Mouse (Mus musculus) inflammation-experienced regulatory T-cells (primary cell): ENCODE data around the gene Trim71. TPM values are rescaled to one million over a fixed set of nuclear protein-coding genes. Genes with fewer than 3 reads are reported as not detected.

Experiments used
- polyA plus RNA-seq, 2 experiments: library from polyadenylated mRNA; unstranded; fragments of 100-300 nt; shearing (Covaris generic); gene quantifications; one replicate each; pipeline ENCODE4 v1.2.1; 2017

Gene Trim71
- 1 to 10 TPM in 1 of 2 experiments, under 1 TPM in 1; 0.08 to 1.4 TPM for polyA plus RNA-seq

DNA sequence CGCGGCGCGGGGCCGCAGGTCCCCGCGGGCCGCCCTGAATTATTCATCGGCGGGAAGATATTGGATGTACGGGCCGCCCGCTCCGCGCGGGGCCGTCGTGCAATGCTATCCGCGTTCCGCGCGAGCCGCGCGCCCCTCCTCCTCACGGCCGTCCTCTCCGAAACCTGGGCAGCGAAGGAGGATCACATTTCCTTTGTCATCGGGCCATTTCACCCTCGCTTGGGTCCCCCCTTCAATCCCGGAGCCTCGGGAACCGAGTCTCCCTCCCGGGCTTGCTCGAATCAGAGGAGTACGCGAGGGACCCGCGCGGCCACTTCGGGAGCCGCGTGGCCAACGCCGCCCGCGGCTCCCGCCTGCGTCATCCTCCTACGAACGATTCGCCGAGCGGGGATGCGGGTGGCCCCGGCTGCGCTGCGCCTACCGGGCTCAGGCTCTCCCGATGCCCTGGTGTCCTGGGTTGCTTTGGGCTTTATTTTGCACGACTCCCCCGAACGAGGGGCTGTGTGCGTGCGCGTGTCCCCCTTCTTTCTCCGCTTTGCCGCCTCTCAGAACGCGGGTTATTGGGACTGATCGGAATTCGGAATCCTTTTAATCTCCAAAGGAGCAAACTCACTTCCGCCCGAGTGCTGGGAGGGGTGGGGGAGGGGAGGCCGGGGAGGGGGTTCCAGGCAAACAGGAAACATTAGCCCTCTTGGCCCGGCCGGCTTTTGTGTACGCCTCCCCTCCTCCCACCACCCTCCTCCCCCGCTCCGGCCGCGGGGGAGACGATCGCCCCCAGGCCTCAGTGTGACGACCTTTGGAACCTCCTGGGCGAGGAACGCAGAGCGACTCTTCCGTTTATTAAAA is at the start of gene Trim71:
Trim71 (minus strand) TSS at position 609 of the 846 bp plus-strand sequence.

DNA sequence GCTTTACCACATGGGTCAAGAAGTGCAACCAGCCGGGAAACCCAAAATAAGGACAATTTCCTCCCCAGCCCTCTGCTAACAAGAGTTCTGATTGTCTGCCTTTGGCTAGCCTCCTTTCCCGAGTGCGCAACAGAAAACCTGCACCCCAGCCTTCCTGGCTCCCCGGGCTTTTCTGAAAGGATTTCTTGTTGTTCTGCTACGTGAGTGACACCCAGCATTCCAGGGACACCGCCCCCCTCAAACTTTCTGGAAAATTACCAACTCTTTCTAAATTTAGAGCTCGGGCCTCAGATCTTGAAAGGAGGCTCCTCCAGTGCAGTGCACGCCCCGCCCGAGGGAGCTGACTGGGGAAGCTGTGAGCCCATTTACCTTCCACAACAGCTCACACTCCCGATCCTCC is 48.8 kb downstream of the Trim71 start, which contains the start of gene C130032M10Rik:
C130032M10Rik (plus strand) TSS at position 334 of the 400 bp plus-strand sequence.

DNA sequence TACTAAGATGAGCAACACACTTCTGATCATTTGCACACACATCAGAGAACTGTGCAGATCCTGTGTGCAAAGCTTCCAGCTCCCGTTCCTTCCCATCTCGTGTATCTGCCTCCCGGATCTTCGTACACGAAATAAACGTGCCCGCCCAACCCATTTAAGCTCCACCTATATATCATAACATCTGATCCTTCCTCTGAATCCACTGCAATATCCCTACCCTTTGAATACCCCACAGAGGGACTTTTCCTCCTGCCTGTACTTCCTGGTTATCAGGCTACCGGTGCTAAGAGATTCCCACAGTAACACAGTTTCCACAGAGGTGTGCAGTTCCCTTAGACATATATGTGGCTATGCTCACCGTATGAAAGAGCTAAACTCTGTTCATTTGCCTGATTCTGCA is 59.4 kb downstream of the Trim71 start, which contains the start of gene Ccr4:
Ccr4 (minus strand) TSS at position 101 of the 400 bp plus-strand sequence.

Other genes starting within 250 kb of the Trim71 start
- gene Bcl2a1c, start 234.2 kb downstream of the Trim71 start, polyA plus RNA-seq: 1 to 10 TPM; 2.2 to 5.1 TPM
- gene Crtap, start 173.7 kb downstream of the Trim71 start, polyA plus RNA-seq: 10 to 100 TPM; 14.8 to 20.4 TPM
- gene Glb1, start 163.3 kb downstream of the Trim71 start, polyA plus RNA-seq: 10 to 100 TPM; 32.5 to 40.1 TPM
- 10 to 100 TPM; 22.6 to 26.1 TPM for gene Tmppe, start 163.3 kb downstream of the Trim71 start, polyA plus RNA-seq
- 10 to 100 TPM; 13.4 to 38.0 TPM for gene Ccr4, start 59.5 kb downstream of the Trim71 start, polyA plus RNA-seq
- not detected for gene C130032M10Rik, start 48.7 kb downstream of the Trim71 start, polyA plus RNA-seq
- 10 to 100 TPM; 54.0 to 64.9 TPM for gene Cnot10, start 75.8 kb upstream of the Trim71 start, polyA plus RNA-seq
- gene Dync1li1, start 124.4 kb upstream of the Trim71 start, polyA plus RNA-seq: 10 to 100 TPM; 63.5 to 96.7 TPM
- gene Cmtm6, start 166.7 kb upstream of the Trim71 start, polyA plus RNA-seq: 100 to 1,000 TPM; 163 to 215 TPM
- gene Cmtm7, start 217.5 kb upstream of the Trim71 start, polyA plus RNA-seq: 100 to 1,000 TPM; 115 to 194 TPM